Mouse (Mus musculus) olfactory bulb, adult 2 months (tissue): ENCODE measurements around the gene Cxadr.

ENCODE experiments used
- CTCF ChIP-seq: fragments of 200-500 bp; IDR thresholded peaks from 2 replicates; pipeline ENCODE4 v1.5.1; 2012; ENCODE audit warnings: low read depth, mild to moderate bottlenecking, low read length, moderate library complexity; ENCODE audit not compliant: insufficient read depth
- POLR2A ChIP-seq: fragments of 200-500 bp; IDR thresholded peaks from 2 replicates; pipeline ENCODE4 v1.6.1; 2012; ENCODE audit warnings: mild to moderate bottlenecking, low read depth, low read length, moderate library complexity; ENCODE audit not compliant: insufficient read depth

DNA sequence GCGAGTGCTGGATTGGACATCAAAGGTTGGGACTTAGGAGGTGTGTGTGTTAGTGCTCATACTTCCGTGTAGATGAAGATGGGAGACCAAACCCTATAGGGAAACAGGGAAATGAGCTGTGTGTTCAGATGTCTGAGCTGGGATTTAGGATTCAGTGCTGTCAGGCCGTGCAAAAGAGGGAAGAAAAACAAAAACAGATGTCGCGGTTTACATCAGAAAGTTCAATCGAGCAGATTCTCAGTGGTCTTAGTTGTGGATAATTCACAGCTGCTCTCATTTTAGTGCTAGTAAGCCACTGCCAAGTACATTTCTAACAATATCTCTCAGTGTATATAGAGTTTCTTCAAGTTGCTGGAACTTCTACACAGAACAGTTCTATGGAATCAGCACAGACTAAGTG, 42.5 kb downstream of the Cxadr start:
- TF ChIP-seq CTCF (no peak), POLR2A (no peak)
